Mouse (Mus musculus) lung, adult 10 weeks (tissue): ENCODE measurements around the gene Il12rb2. TPM values are rescaled to one million over a fixed set of nuclear protein-coding genes. Genes with fewer than 3 reads are reported as not detected.

Experiments
- polyA plus RNA-seq: library from polyadenylated mRNA; stranded (reverse); fragments of 350-450 nt; fragmentation: Illumina TruSeq; extraction: RNeasy Lipid Tissue Mini Kit (QIAGEN cat#74804); gene quantifications from one replicate; pipeline ENCODE4 v1.2.3, GENCODE M21; 2014; ENCODE audit warnings: low read depth, low replicate concordance; ENCODE audit not compliant: insufficient read depth

Gene Il12rb2
- 0.59 TPM for polyA plus RNA-seq

DNA sequence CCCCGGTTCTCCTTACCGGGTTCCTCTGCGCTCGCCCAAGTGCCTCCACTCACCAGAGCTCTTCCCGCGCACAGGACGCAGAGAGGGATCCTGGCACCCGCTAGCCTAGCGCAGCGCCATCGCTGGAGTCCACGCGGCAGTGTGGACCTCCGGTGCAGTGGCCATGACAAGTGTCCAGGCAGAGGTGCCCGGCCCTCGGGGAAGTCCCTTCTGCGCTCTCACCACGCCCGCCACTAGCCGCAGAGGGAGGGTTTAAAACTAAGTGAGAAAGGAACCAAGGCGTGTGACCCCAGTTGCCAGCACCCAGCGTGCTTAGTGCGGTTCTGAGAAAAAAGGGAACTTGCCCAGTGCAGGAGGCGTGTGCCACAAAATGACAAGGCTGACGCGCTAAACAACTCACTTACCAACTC, at the start of gene Il12rb2:
Gene Il12rb2, minus strand, starts transcription at position 207 of the 410 bp plus-strand sequence.

Other genes starting within 250 kb of the Il12rb2 start
- gene Serbp1, start 138.0 kb downstream of the Il12rb2 start, polyA plus RNA-seq = 140 TPM
- 0.09 TPM for gene Il23r, start 115.7 kb upstream of the Il12rb2 start, polyA plus RNA-seq
- 46.8 TPM for gene Tacstd2, start 159.6 kb upstream of the Il12rb2 start, polyA plus RNA-seq